Mouse (Mus musculus): ENCODE measurements at regions not wholly inside any gene's neighbourhood (a gene's known extent, or its start where the extent isn't known, plus 50 kb on each side); places are given as distances from the start of the nearest gene placed in this dataset.

- no peaks in the 10 kb centered on the region for H3K9me3 ChIP-seq
- no peaks in the 10 kb centered on the region for H3K36me3 ChIP-seq
- WGBS = 42% methylated on average over 20 of the region's 20 CpGs
- no peak overlapping the region for H3K9ac ChIP-seq
- no peak overlapping the region for H3K4me3 ChIP-seq (replicated peaks)
- H3K27me3 ChIP-seq (replicated peaks) = no peaks in the 10 kb centered on the region
- no peak overlapping the region for H3K27ac ChIP-seq
- no peak for ATAC-seq (ENCODE audit: insufficient read depth, low FRiP score, low read depth)
- peaks cover 20% of the 10 kb centered on the region; the same call in 1 of the 2 replicates for H3K4me1 ChIP-seq
- no peak overlapping the region for H3K4me2 ChIP-seq
Observed at GRCm38 (mm10) chr11:113046200-113047051, 264.4 kb downstream of the Sox9 start.

- ATAC-seq (ENCODE audit: insufficient read depth, low FRiP score, low read depth) = no peak
- no peak overlapping the region for H3K9ac ChIP-seq
- H3K4me2 ChIP-seq = no peak overlapping the region
- no peak overlapping the region for H3K4me3 ChIP-seq (replicated peaks)
- 78% methylated on average over 7 of the region's 7 CpGs for WGBS
- H3K4me1 ChIP-seq = peaks cover 20% of the 10 kb centered on the region; the same call in 1 of the 2 replicates
- no peaks in the 10 kb centered on the region for H3K27me3 ChIP-seq (replicated peaks)
- H3K36me3 ChIP-seq = no peaks in the 10 kb centered on the region
- no peak overlapping the region for H3K27ac ChIP-seq
- H3K9me3 ChIP-seq = no peaks in the 10 kb centered on the region
Observed at GRCm38 (mm10) chr11:113048158-113048557, 266.1 kb downstream of the Sox9 start.

GRCm38 (mm10) chr11:113049593-113049992, 267.6 kb downstream of the Sox9 start:
- Histone ChIP-seq H3K36me3 (no peaks in the 10 kb centered on the region), H3K27me3 (replicated peaks) (no peaks in the 10 kb centered on the region), H3K4me2 (no peak overlapping the region), H3K4me3 (replicated peaks) (no peak overlapping the region), H3K9ac (no peak overlapping the region), H3K27ac (no peak overlapping the region), H3K4me1 (peaks cover 14% of the 10 kb centered on the region; the same call in 1 of the 2 replicates), H3K9me3 (no peaks in the 10 kb centered on the region)
- no peak; the same call in 1 of the 2 replicates for ATAC-seq (ENCODE audit: insufficient read depth, low FRiP score, low read depth)
- WGBS = 54% methylated on average over 8 of the region's 8 CpGs

GRCm38 (mm10) chr11:113052536-113052935, 270.5 kb downstream of the Sox9 start:
- Histone ChIP-seq H3K4me2 (no peak overlapping the region), H3K9ac (no peak overlapping the region), H3K9me3 (no peaks in the 10 kb centered on the region), H3K4me3 (replicated peaks) (no peak overlapping the region), H3K4me1 (peaks cover 16% of the 10 kb centered on the region), H3K27me3 (replicated peaks) (no peaks in the 10 kb centered on the region), H3K36me3 (no peaks in the 10 kb centered on the region), H3K27ac (0 out of 2 replicates have a peak overlapping the region, but pooled peaks have one; percentile 18)
- WGBS = 68% methylated on average over 11 of the region's 11 CpGs
- ATAC-seq (ENCODE audit: insufficient read depth, low FRiP score, low read depth) = peak; percentile 65

GRCm38 (mm10) chr11:113056042-113056632, 274.1 kb downstream of the Sox9 start:
- no peak for ATAC-seq (ENCODE audit: insufficient read depth, low FRiP score, low read depth)
- H3K27ac ChIP-seq = peak overlapping the region; percentile 55

GRCm38 (mm10) chr11:113056824-113057223, 274.8 kb downstream of the Sox9 start:
- H3K9me3 ChIP-seq = no peaks in the 10 kb centered on the region
- H3K9ac ChIP-seq = no peak overlapping the region
- WGBS = 22% methylated on average over 5 of the region's 5 CpGs
- peaks cover 29% of the 10 kb centered on the region for H3K4me1 ChIP-seq
- no peak overlapping the region for H3K4me2 ChIP-seq
- no peaks in the 10 kb centered on the region for H3K36me3 ChIP-seq
- H3K27ac ChIP-seq = peak overlapping the region; percentile 55; the same call in 1 of the 2 replicates
- H3K4me3 ChIP-seq (replicated peaks) = no peak overlapping the region
- ATAC-seq (ENCODE audit: insufficient read depth, low FRiP score, low read depth) = no peak
- no peaks in the 10 kb centered on the region for H3K27me3 ChIP-seq (replicated peaks)

More at GRCm38 (mm10) chr11:113056042-113056632, 274.1 kb downstream of the Sox9 start:
- H3K4me1 ChIP-seq = peaks cover 29% of the 10 kb centered on the region
- no peaks in the 10 kb centered on the region for H3K36me3 ChIP-seq
- no peaks in the 10 kb centered on the region for H3K27me3 ChIP-seq (replicated peaks)
- WGBS = 59% methylated on average over 12 of the region's 12 CpGs
- no peaks in the 10 kb centered on the region for H3K9me3 ChIP-seq
- no peak overlapping the region for H3K4me2 ChIP-seq
- H3K9ac ChIP-seq = no peak overlapping the region
- H3K4me3 ChIP-seq (replicated peaks) = no peak overlapping the region

- Histone ChIP-seq H3K36me3 (no peaks in the 10 kb centered on the region), H3K4me1 (peaks cover 1% of the 10 kb centered on the region; the same call in 1 of the 2 replicates), H3K9ac (no peak overlapping the region), H3K4me3 (replicated peaks) (no peak overlapping the region), H3K27ac (no peak overlapping the region), H3K4me2 (no peak overlapping the region), H3K27me3 (replicated peaks) (no peaks in the 10 kb centered on the region), H3K9me3 (no peaks in the 10 kb centered on the region)
- WGBS = 78% methylated on average over 4 of the region's 4 CpGs
- no peak for ATAC-seq (ENCODE audit: insufficient read depth, low FRiP score, low read depth)
Observed at GRCm38 (mm10) chr11:113070365-113070764, 288.3 kb downstream of the Sox9 start.

GRCm38 (mm10) chr11:113071942-113072341, 289.9 kb downstream of the Sox9 start:
- Histone ChIP-seq H3K27me3 (replicated peaks) (no peaks in the 10 kb centered on the region), H3K36me3 (no peaks in the 10 kb centered on the region), H3K4me3 (replicated peaks) (no peak overlapping the region), H3K27ac (no peak overlapping the region), H3K4me1 (no peaks in the 10 kb centered on the region), H3K9me3 (no peaks in the 10 kb centered on the region), H3K4me2 (no peak overlapping the region), H3K9ac (no peak overlapping the region)
- ATAC-seq (ENCODE audit: insufficient read depth, low FRiP score, low read depth) = no peak
- WGBS = 53% methylated on average over 10 of the region's 10 CpGs

- H3K27ac ChIP-seq = no peak overlapping the region
- no peak for ATAC-seq (ENCODE audit: insufficient read depth, low FRiP score, low read depth)
- no peak overlapping the region for H3K4me2 ChIP-seq
- no peak overlapping the region for H3K4me3 ChIP-seq (replicated peaks)
- H3K36me3 ChIP-seq = no peaks in the 10 kb centered on the region
- no peaks in the 10 kb centered on the region for H3K4me1 ChIP-seq
- no peaks in the 10 kb centered on the region for H3K9me3 ChIP-seq
- no peak overlapping the region for H3K9ac ChIP-seq
- no peaks in the 10 kb centered on the region for H3K27me3 ChIP-seq (replicated peaks)
- 81% methylated on average over 9 of the region's 9 CpGs for WGBS
Observed at GRCm38 (mm10) chr11:113074328-113074727, 292.3 kb downstream of the Sox9 start.

- no peak for ATAC-seq (ENCODE audit: insufficient read depth, low FRiP score, low read depth)
- 96% methylated on average over 4 of the region's 4 CpGs for WGBS
- no peak overlapping the region for H3K9ac ChIP-seq
Observed at GRCm38 (mm10) chr11:113076371-113076770, 294.3 kb downstream of the Sox9 start.

GRCm38 (mm10) chr11:113080311-113080710, 298.3 kb downstream of the Sox9 start:
- peaks cover 8% of the 10 kb centered on the region for H3K4me1 ChIP-seq
- H3K4me3 ChIP-seq (replicated peaks) = no peak overlapping the region
- ATAC-seq (ENCODE audit: insufficient read depth, low FRiP score, low read depth) = no peak
- H3K9me3 ChIP-seq = no peaks in the 10 kb centered on the region
- 73% methylated on average over 2 of the region's 2 CpGs for WGBS
- H3K27me3 ChIP-seq (replicated peaks) = no peaks in the 10 kb centered on the region
- no peak overlapping the region for H3K4me2 ChIP-seq
- H3K36me3 ChIP-seq = no peaks in the 10 kb centered on the region
- no peak overlapping the region for H3K27ac ChIP-seq
- H3K9ac ChIP-seq = no peak overlapping the region

More at GRCm38 (mm10) chr11:113076371-113076770, 294.3 kb downstream of the Sox9 start:
- Histone ChIP-seq H3K4me2 (no peak overlapping the region), H3K27ac (no peak overlapping the region), H3K27me3 (replicated peaks) (no peaks in the 10 kb centered on the region), H3K4me1 (no peaks in the 10 kb centered on the region), H3K9me3 (no peaks in the 10 kb centered on the region), H3K36me3 (no peaks in the 10 kb centered on the region), H3K4me3 (replicated peaks) (no peak overlapping the region)

- Histone ChIP-seq H3K4me1 (peaks cover 16% of the 10 kb centered on the region), H3K4me3 (replicated peaks) (no peak overlapping the region), H3K27ac (no peak overlapping the region), H3K36me3 (no peaks in the 10 kb centered on the region), H3K9me3 (no peaks in the 10 kb centered on the region), H3K27me3 (replicated peaks) (no peaks in the 10 kb centered on the region), H3K4me2 (no peak overlapping the region), H3K9ac (no peak overlapping the region)
- 71% methylated on average over 6 of the region's 6 CpGs for WGBS
- no peak for ATAC-seq (ENCODE audit: insufficient read depth, low FRiP score, low read depth)
Observed at GRCm38 (mm10) chr11:113084442-113084841, 302.4 kb downstream of the Sox9 start.

Data from stomach, embryonic 15.5 days (tissue).